Mouse (Mus musculus) 416B (cell line): ENCODE measurements around the gene Ssbp3.

Source experiments
- DNase-seq: peaks from one replicate; pipeline ENCODE4 v3.0.0; 2011; ENCODE audit warnings: low read depth

Gene Ssbp3

GRCm38 (mm10) chr4:106985899-106986832 is 75.7 kb downstream of the Ssbp3 start:
- DNase-seq, result no peak

GRCm38 (mm10) chr4:106987725-106988364 is 77.3 kb downstream of the Ssbp3 start:
- DNase-seq, result peak; percentile 93

DNA sequence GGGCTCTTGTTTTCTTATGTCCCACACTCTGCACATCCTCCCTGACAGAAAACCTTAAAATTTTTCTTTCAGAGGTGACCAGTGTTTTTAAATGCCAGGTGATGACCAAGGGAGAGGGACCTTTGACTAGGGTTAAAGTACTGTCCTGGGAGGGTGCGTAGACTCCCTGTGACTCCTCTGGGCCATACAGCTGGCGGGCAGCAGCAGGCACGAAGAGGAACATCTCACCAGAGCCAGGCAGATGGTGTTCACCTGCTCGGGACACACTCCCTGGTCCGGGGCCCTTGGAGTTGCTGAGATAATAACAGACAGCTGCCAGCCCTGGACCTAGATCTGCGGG is 78.4 kb downstream of the Ssbp3 start:
- DNase-seq, result no peak

DNA sequence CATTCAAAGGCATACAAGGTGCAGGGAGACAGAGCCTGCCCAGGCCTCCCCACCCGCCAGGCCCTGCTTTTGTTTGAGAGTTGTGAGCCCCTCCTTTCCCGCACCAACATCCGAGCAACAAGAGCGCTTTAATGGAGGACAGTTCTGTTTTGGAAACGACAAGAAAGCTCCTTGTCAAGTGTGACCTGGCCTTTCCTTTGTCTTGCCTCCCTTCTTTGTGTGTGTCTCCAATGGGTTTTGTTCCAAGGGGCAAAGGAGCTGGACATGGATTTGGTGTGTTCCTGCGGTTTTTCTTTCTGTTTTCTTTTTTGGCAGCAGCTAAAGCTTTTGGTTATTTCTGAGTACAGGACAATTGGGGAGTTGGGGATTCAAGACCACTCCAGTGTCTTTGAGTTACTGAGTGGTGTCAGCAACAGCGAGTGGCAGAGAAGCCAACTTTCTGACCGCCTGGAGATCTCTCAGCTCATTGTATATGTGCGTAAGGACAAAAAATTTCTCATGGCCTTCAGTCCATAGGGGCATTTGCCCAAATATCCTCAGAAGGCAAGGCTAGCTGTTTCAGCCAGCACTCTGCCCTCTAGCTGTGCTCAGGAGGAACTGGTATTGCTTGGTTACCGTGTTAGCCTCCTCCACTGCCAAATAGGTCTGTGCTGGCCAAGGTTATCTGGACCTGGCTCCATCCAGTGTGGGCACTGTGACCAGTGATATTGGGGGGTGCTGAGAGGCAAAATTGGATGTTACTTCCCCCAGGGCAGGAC is 78.9 kb downstream of the Ssbp3 start:
- peak; percentile 60 for DNase-seq

DNA sequence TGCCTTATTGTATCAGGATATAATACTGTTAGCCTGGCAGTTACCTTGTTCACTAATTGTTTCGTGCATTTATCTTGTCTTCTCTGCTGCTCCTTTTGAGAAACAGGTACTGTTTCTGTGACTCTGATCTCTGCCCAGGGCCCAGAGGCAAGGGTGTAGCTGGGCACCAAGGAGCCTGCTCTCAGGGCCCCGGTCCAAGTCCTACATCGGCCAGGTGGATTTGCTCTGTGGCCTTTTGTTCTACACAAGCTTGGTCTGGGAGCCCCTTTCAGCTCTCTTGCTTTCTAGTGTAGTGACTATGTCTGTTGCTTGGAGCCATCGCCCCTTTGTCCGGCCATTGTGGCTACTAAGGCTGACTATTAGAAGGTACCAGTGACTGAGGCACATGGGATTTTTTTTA is 82.6 kb downstream of the Ssbp3 start:
- no peak for DNase-seq

- DNase-seq, result no peak
These were observed 83.8 kb downstream of the Ssbp3 start for GRCm38 (mm10) chr4:106994252-106994651.

- no peak for DNase-seq
These were observed 84.6 kb downstream of the Ssbp3 start for GRCm38 (mm10) chr4:106995069-106995468.

GRCm38 (mm10) chr4:106995513-106995912 is 85.0 kb downstream of the Ssbp3 start:
- no peak for DNase-seq

DNA sequence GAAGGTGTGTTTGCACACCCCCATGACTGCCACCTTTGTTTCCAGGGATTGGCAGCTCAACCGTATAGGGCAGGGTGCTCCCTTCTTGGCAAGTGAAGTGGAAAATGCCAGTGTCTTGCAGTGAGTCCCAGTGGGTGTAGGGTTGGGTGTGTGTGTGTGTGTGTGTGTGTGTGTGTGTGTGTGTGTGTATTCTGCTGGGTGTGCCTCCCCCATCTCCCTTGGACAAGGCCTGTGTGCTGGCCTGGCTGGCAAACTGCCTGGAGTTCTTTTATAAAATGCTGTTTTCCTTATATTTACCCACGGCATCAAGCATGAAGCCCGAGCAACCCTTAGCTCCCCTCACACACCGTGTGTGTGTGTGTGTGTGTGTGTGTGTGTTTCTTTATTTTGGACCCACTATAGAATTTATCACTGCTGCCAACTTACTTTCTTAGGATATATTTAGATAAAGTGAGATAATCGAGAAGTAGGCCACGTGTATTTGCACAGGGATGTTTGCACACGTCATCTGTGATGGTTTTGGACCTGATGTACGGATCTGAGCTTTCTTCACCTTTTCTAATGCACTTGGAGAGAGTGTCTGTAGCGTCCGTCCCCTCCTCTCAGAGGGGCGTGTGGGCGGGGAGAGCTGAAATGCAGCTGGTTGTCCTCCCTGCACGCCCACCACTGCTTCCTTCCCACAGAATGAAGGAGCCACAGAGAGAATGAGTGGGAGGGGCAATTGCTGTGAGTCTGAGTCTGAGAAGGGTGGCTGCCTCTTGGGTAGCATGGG is 86.0 kb downstream of the Ssbp3 start:
- DNase-seq, result no peak

DNA sequence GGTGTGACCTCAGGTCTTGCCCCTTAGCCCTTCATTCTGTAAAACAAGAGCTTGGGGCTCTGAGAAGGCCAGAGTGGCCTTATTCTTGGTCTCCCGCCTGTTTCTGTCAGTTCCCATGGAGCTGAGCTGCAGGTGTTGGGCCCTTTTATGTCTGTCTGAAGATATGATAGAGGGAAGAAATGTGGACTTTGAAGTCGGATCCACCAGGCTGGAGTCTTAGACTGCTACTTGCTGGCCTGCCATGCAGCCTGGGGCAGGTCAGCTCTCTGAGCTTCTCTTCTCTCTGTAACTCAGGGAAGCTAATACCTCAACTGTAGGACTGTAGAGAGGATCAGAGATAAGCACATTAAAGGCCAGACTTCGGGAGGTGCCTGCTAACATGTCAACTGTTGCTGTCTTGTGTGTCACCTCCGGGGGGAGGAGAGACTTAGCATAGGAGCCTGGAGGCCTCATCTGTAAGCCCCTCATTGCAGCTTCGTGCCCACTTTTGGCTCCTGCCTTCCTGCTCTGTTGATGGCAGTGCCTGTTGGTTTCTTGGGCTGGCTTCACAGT is 90.8 kb downstream of the Ssbp3 start:
- no peak for DNase-seq

- no peak for DNase-seq
These were observed 91.5 kb downstream of the Ssbp3 start for GRCm38 (mm10) chr4:107001916-107002488.

DNA sequence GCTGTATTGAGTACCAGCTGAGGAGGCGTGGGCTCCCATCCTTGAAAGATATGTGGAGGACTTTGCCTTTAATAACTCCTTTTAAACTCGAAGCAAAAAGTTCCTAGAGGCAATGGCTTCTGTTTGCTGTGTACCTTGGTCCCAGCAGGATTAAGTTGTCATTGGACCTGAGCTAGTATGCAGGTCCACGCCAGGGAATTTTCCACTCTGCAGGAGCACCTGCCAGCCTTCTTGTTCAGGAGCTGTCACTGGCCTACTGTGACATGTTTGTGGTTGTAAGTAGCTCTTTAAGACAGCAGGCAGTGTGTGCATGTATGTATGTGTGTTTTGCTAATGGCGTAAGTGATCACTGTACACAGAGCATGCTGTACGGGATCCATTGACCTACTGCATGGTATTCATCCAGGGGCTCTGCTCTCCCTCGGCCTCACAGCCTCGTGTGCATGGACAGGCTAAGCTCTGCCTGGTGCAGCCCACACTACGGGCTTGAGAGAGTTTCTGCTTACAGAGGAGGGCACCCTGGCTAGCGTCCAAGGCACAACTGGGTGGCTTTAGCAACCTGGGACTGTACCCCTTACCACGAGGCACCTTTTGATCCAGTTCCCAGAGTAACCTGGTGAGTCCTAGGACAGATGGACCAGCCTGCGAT is 92.1 kb downstream of the Ssbp3 start:
- DNase-seq, result no peak

- no peak for DNase-seq
These were observed 92.7 kb downstream of the Ssbp3 start for GRCm38 (mm10) chr4:107003199-107003598.

DNA sequence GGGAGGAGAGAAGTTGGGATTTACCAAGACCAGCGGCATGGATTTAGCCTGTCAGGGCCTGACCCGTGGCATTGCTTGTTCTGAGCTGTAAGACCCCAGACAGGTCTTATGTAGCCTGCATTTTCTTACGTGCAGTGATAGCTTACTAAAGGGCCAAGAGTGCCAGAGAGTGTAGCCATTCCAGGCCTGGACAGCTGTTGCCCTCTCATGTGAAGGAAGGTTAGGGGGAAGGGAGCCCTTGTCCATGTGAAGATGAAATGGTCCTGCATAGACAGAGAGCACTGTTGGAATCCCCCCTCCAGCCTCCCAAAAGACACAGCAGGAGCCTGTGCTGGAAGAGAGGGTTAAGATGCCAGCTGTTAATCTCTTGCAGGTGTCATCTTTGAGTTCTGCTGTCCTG is 93.3 kb downstream of the Ssbp3 start:
- no peak for DNase-seq

DNA sequence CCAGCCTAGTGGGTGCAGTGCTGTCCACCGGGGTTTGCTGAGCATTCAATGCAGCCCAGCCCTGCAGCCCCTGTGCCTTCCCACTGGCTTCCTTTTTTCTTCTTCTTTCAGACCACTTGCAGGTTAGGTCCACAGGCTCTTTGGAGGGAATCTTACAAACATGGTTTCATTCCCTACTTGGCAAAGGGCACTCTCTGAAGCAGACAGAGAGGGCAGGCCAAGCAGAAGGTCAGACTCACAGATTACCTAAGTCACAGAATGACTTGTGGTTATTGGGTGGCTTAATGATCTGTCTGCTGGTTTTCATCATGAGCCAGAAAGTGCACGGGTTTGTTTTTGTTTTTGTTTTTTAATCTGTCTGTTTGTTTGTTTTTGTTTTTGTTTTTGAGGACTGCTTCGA is 93.8 kb downstream of the Ssbp3 start:
- no peak for DNase-seq

DNA sequence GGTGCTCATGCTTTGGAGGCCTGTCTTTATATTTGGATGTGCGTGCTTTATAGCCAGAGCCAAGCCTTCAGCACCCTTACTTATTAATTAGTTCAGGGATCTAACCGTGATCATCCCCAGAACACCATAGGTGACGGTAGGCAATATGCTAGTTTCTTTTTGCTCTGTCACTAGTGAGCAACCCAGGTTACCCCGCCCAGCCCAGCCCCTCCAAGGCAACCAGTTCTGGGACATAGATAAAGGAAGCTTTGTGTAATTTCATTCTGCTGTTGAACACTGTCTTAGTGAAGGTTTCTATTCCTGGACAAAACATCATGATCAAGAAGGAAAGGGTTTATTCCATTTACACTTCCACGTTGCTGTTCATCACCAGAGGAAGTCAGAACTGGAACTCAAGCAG is 94.7 kb downstream of the Ssbp3 start:
- no peak for DNase-seq

GRCm38 (mm10) chr4:107006229-107006628 is 95.7 kb downstream of the Ssbp3 start:
- DNase-seq, result peak; percentile 63

- no peak for DNase-seq
These were observed 96.3 kb downstream of the Ssbp3 start for GRCm38 (mm10) chr4:107006807-107007206.

- no peak for DNase-seq
These were observed 96.9 kb downstream of the Ssbp3 start for GRCm38 (mm10) chr4:107007359-107007758.

DNA sequence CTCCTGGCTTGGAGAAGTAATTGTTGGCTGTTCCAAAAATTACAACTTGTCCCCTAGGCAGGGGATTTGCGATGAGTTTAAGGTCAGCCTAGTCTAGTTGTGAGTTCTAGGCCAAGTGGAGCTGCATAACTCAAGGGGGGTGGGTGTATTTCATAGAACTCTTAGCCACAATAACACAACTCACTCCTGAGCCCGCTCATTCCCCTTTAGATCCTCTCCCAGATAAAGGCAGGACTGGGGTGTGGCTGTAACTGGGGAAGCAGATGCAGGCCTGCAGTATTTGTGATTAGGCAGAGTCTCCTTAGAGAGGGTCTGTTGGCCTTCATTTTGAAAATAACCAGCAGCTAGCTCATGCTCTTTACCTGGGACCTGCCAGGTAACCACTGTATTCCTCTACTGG is 97.7 kb downstream of the Ssbp3 start:
- peak; percentile 8 for DNase-seq

DNA sequence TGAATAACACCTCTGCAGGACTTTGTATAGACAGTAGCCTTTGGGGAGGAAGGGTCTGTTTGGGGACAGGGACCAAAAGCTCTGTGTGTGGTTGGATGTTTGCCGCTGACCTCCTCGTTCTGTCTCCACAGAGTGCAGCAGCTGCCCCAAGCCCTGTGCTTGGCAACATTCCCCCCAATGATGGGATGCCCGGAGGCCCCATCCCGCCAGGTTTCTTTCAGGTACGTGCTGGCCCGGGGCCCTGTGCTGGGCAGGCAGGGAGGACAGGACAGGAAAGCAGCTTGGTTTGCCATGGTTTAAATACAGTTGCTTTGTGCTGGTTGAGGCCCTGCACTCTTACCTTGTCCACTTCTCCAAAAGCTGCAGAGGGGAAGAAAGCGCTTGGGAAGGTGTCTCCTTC is 99.0 kb downstream of the Ssbp3 start:
- no peak for DNase-seq
